Mouse (Mus musculus) ES-E14 (cell line): Measurements from ENCODE around the gene Olfr1178. TPM values are rescaled to one million over a fixed set of nuclear protein-coding genes. Genes with fewer than 3 reads are reported as not detected.

Experiments used
- DNase-seq: peaks from one replicate; pipeline ENCODE4 v3.0.0-alpha.2; 2013; ENCODE audit warnings: low read depth, low spot score
- H3K27ac ChIP-seq: 2 replicates; pipeline ENCODE4 v1.5.1; 2012; ENCODE audit warnings: low read depth, mild to moderate bottlenecking, low read length, moderate library complexity, mixed read lengths; ENCODE audit not compliant: poor library complexity, insufficient read depth, severe bottlenecking
- H3K36me3 ChIP-seq: 2 replicates; pipeline ENCODE4 v1.6.1; 2012; ENCODE audit warnings: mild to moderate bottlenecking, low read length, moderate library complexity, mixed read lengths; ENCODE audit not compliant: control insufficient read depth, poor library complexity, insufficient read depth, severe bottlenecking
- H3K4me1 ChIP-seq, 2 experiments: fragments of 150-350 bp in 1 of 2; sonication (generic) in 1 of 2; 2 replicates each; pipeline ENCODE4 v1.6.1; 2012; ENCODE audit warnings: low read length in 2 of 2, mild to moderate bottlenecking in 1 of 2, mixed read lengths in 1 of 2; ENCODE audit not compliant: control insufficient read depth in 2 of 2, insufficient read depth in 2 of 2, poor library complexity in 1 of 2
- H3K4me3 ChIP-seq, 2 experiments: fragments of 150-350 bp in 1 of 2; sonication (generic) in 1 of 2; 2 replicates each; pipeline ENCODE4 v1.5.1; 2012; ENCODE audit warnings: low read length in 2 of 2, low read depth in 1 of 2, mild to moderate bottlenecking in 1 of 2, mixed read lengths in 1 of 2; ENCODE audit not compliant: insufficient read depth in 1 of 2, poor library complexity in 1 of 2, severe bottlenecking in 1 of 2
- H3K9ac ChIP-seq: 2 replicates; pipeline ENCODE4 v1.6.1; 2012; ENCODE audit warnings: low read depth, mild to moderate bottlenecking, low read length, mixed read lengths; ENCODE audit not compliant: poor library complexity, insufficient read depth, severe bottlenecking
- H3K9me3 ChIP-seq: fragments of 150-350 bp; sonication (generic); 2 replicates; pipeline ENCODE4 v1.6.1; 2012; ENCODE audit warnings: low read depth, mild to moderate bottlenecking, low read length; ENCODE audit not compliant: control insufficient read depth, insufficient read depth
- CHD2 ChIP-seq: IDR thresholded peaks from 2 replicates; pipeline ENCODE4 v1.6.1; 2014; ENCODE audit warnings: mild to moderate bottlenecking, low read depth, low read length, inconsistent platforms
- HCFC1 ChIP-seq: IDR thresholded peaks from 2 replicates; pipeline ENCODE4 v1.6.1; 2012; ENCODE audit warnings: low read length, inconsistent platforms, borderline replicate concordance; ENCODE audit not compliant: insufficient read depth
- MAFK ChIP-seq: IDR thresholded peaks from 2 replicates; pipeline ENCODE4 v1.6.1; 2014; ENCODE audit warnings: mild to moderate bottlenecking, low read depth, low read length, inconsistent platforms; ENCODE audit not compliant: insufficient read depth
- ZC3H11A ChIP-seq: IDR thresholded peaks from 2 replicates; pipeline ENCODE4 v1.6.1; 2012; ENCODE audit warnings: low read depth, mild to moderate bottlenecking, inconsistent platforms, low read length, borderline replicate concordance
- ZNF384 ChIP-seq: IDR thresholded peaks from 2 replicates; pipeline ENCODE4 v1.6.1; 2012; ENCODE audit warnings: low read depth, low read length, inconsistent platforms
- in situ Hi-C, 2 experiments: fragments of 600-800 bp; cut with MboI; formaldehyde crosslinking; loops; one replicate each; pipeline ENCODE4 v1.15.1; 2025; ENCODE audit warnings: low sequenced_read_pairs in 2 of 2, inconsistent platforms in 1 of 2; ENCODE audit not compliant: unreplicated experiment in 2 of 2
- total RNA-seq: library from RNA; depleted of rRNA; stranded (reverse); fragments of 300-350 nt; gene quantifications from 2 replicates; pipeline ENCODE4 v1.2.3, GENCODE M21; 2012; rRNA removed

Olfr1178 gene
- total RNA-seq, 1 experiment: not detected

DNA sequence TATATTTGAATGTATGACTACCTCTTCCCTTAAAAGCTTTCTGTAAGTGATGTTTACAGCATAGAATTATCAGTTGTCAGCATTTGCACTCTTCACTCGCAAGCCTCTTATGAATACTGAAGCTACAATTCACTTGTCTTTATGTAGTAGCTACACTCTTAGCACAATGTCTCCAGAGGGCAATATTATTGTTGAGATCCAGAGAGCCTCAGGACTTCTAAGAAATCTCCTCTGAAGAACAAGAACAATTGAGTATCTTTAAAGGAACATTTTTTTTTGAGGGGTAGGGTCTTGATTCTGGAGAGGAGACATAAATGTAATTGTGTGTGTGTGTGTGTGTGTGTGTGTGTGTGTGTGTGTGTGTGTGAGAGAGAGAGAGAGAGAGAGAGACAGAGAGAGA is 39.2 kb downstream of the Olfr1178 start, which contains the start of gene Olfr1181:
Olfr1181 (minus strand) TSS at position 101 of the 400 bp plus-strand sequence.
- Histone ChIP-seq H3K36me3 (no peaks in the 10 kb centered on the region), H3K9me3 (no peaks in the 10 kb centered on the region), H3K27ac (no peak within 1 kb of the TSS), H3K9ac (no peak within 1 kb of the TSS), H3K4me3 (no peak within 1 kb of the TSS), H3K4me1 (no peaks in the 10 kb centered on the region)
- TF ChIP-seq CHD2: no peak
- TF ChIP-seq HCFC1: no peak
- no peak for TF ChIP-seq ZC3H11A
- TF ChIP-seq ZNF384: no peak
- TF ChIP-seq MAFK: no peak
- in situ Hi-C loops: no loop called here
- DNase-seq: no peak

DNA sequence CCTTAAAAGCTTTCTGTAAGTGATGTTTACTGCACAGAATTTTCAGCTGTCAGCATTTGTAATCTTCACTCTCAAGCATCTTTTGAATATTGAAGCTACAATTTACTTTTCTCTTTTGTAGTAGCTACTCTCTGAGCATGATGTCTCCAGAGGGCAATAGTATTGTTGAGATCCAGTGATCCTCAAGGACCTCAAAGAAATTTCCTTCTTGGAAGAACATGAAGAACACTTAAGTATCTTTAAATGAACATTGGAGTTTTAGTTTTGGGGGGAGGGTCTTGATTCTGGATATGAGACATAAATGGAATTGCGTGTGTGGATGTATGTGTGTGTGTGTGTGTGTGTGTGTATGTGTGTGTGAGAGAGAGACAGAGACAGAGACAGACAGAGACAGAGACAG is 62.2 kb downstream of the Olfr1178 start, which contains the start of gene Gm13757:
Gm13757 (minus strand) TSS at position 101 of the 400 bp plus-strand sequence.
- no peaks in the 10 kb centered on the region for H3K9me3 ChIP-seq
- no peak within 1 kb of the TSS for H3K9ac ChIP-seq
- no peak within 1 kb of the TSS for H3K27ac ChIP-seq
- in situ Hi-C loops: no loop called here
- no peak for TF ChIP-seq ZC3H11A
- TF ChIP-seq HCFC1: no peak
- no peak for TF ChIP-seq MAFK
- no peak for TF ChIP-seq CHD2
- no peak for TF ChIP-seq ZNF384
- H3K4me1 ChIP-seq: no peaks in the 10 kb centered on the region
- DNase-seq: no peak
- no peak within 1 kb of the TSS for H3K4me3 ChIP-seq
- no peaks in the 10 kb centered on the region for H3K36me3 ChIP-seq

Other genes with a start within 250 kb of the Olfr1178 start
- gene Olfr1167, start 231.9 kb upstream of the Olfr1178 start, total RNA-seq: not detected in 2 replicates
- not detected in 2 replicates for gene Olfr1168, start 205.2 kb upstream of the Olfr1178 start, total RNA-seq
- gene Olfr1170, start 158.7 kb upstream of the Olfr1178 start, total RNA-seq: not detected in 2 replicates
- gene Olfr1173, start 107.2 kb upstream of the Olfr1178 start, total RNA-seq: not detected in 2 replicates
- gene Olfr1174-ps, start 71.9 kb upstream of the Olfr1178 start, total RNA-seq: not detected in 2 replicates
- not detected in 2 replicates for gene Olfr1175-ps, start 59.8 kb upstream of the Olfr1178 start, total RNA-seq
- not detected in 2 replicates for gene Olfr1176, start 50.3 kb upstream of the Olfr1178 start, total RNA-seq
- not detected in 2 replicates for gene Olfr1177-ps, start 40.6 kb upstream of the Olfr1178 start, total RNA-seq
- gene Olfr1179, start 19.4 kb downstream of the Olfr1178 start, total RNA-seq: not detected in 2 replicates
- gene Olfr1180, start 32.1 kb downstream of the Olfr1178 start, total RNA-seq: not detected in 2 replicates
- not detected in 2 replicates for gene Olfr1181, start 39.1 kb downstream of the Olfr1178 start, total RNA-seq
- not detected in 2 replicates for gene Gm13757, start 62.1 kb downstream of the Olfr1178 start, total RNA-seq
- gene Olfr1183, start 67.8 kb downstream of the Olfr1178 start, total RNA-seq: not detected in 2 replicates
- not detected in 2 replicates for gene Olfr1184, start 96.5 kb downstream of the Olfr1178 start, total RNA-seq
- not detected in 2 replicates for gene Olfr1185-ps1, start 106.3 kb downstream of the Olfr1178 start, total RNA-seq
- not detected in 2 replicates for gene Olfr1186, start 131.5 kb downstream of the Olfr1178 start, total RNA-seq
- gene Olfr1188, start 169.9 kb downstream of the Olfr1178 start, total RNA-seq: not detected in 2 replicates
- gene Olfr1189, start 199.4 kb downstream of the Olfr1178 start, total RNA-seq: not detected in 2 replicates